Mouse (Mus musculus): ENCODE measurements at regions not wholly inside any gene's neighbourhood (a gene's known extent, or its start where the extent isn't known, plus 50 kb on each side); places are given as distances from the start of the nearest gene placed in this dataset.

- DNase-seq (ENCODE audit: low spot score) = no peak
These were observed 144.6 kb upstream of the Cops8 start for GRCm38 (mm10) chr1:90458176-90458575.

GRCm38 (mm10) chr1:90461699-90462098 is 141.1 kb upstream of the Cops8 start:
- no peak for DNase-seq (ENCODE audit: low spot score)

- DNase-seq (ENCODE audit: low spot score) = no peak
These were observed 139.5 kb upstream of the Cops8 start for GRCm38 (mm10) chr1:90463302-90463701.

DNA sequence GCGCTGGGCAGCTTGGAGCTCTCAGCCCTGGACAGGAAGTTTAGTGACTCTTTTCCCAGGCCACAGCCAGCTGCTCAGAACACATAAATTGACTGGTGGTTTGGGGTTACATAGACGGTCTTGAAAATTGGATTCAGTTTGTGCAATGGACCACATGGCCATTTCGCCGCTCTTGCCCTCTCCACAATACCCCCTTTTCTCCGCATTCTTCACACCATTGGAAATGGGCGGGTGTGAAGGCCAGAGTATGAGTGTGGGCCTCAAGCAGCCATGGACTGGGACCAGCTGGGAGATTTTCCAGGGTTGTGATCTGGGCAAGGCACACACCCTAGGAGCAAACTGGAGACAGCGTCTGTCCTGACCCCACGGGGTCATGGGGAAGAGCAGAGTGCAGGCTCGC is 135.1 kb upstream of the Cops8 start:
- DNase-seq (ENCODE audit: low spot score) = no peak

DNA sequence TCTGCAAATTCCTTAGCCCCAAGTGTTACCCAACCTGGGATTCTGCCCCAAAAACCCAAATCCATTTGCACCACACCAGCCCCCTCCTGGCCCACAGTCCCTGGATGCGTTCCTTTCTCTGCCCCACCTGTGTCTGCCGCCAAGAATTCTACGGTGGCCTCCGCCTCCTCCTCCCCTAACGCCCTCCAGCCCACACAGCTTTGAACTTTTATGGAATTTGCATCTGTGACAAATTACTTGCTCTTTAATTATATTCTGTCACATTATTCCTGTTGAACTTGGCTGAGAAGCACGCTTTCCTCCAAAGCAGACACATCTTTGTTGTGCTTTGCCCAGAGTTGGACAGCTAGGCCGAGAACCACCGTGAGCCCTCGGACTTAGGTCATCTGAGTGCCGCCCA is 131.8 kb upstream of the Cops8 start:
- DNase-seq (ENCODE audit: low spot score) = no peak

DNA sequence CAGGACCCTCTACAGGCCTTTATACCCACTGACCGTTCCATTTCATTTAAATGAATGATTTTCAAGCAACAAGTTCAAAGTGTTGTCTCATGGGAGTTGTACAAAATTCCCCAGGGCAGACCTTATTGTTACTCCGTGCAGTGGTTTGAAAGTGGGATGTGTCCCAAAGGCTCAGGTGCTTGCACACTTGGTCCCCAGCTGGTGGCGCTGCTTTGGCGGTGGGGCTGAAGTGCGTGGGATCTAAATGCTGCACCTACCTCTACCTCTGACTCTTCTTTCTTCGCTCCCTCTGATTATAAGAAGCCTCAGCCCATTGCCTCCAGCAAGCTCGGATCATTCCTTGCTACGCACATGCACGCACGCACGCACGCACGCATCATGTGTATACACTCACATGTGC is 131.0 kb upstream of the Cops8 start:
- DNase-seq (ENCODE audit: low spot score) = no peak

- DNase-seq (ENCODE audit: low spot score) = no peak
These were observed 127.5 kb upstream of the Cops8 start for GRCm38 (mm10) chr1:90475060-90475813.

DNA sequence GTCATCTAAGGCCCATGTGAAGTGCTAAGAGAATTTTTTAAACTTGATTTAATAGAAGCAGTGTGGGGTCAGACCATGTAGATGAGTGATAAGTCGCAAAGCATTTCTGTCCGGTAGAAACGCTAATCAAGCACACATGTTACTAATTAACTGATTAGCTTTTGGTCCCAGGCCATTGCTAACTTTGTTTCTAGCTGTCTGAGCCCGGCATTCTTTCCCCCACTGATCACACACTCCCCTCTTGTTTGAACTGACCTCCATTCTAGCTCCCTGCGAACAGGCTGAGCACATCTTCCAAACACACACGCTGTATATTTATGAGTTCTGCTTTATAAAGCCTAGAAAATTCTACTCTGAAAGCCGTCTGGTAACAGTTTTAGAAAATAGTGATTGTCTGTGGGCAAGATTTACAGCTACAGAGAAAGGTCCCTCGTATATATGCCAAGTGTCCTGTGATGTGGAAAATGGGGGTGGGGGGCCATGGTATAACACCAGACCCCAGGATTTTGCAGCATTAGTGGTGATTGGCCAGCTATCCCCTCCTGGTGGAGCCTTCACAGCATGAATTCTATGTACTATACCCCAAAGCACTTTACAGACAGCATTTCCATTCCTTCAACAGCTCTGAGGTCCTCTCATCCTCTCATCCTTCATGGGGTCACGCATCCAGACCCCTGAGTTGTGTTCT is 126.1 kb upstream of the Cops8 start:
- no peak for DNase-seq (ENCODE audit: low spot score)

DNA sequence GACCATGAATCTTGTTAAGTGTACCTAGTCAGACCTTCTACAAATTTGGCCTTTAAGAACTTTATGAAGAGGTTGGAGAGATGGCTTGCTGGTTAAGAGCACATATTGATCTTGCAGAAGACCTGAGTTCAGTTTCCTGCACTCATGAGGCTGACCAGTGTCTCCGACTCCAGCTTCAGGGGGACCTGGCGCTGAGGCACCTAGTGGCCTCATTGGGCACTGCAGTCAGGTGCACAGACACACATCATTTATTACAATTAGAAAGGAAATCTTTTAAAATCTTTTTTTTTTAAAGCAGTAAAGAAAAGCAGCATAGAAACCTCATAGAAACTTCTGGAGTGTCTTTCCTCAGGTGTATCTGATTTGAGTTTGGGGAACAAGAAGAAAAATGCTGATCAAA is 123.9 kb upstream of the Cops8 start:
- no peak for DNase-seq (ENCODE audit: low spot score)

GRCm38 (mm10) chr1:90481247-90481646 is 121.5 kb upstream of the Cops8 start:
- no peak for DNase-seq (ENCODE audit: low spot score)

GRCm38 (mm10) chr1:90481708-90482107 is 121.1 kb upstream of the Cops8 start:
- DNase-seq (ENCODE audit: low spot score) = no peak

DNA sequence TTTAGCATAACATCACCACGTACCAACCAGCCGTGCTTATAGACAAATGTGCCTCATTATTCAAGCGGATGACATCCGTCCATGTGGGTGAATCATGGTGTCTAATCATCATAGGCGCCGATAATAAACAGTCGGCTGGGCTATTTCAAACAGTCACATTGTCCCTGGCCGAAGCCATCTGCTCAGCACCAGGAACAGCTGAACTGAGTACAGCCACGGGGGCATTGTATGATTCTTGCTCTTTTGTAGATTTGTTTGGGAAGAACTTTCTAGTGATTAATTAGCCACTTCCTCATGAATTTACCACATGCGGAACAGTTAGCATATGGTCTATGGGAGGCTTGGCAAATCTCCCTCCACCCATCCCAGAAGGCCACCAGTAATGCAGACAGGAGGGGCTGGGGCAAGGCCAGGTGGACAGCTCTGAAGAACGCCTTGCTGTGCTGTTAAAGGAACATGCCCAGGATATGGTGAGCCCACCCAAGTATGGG is 116.4 kb upstream of the Cops8 start:
- DNase-seq (ENCODE audit: low spot score) = no peak

GRCm38 (mm10) chr1:90487886-90488285 is 114.9 kb upstream of the Cops8 start:
- no peak for DNase-seq (ENCODE audit: low spot score)

GRCm38 (mm10) chr1:90488991-90489390 is 113.8 kb upstream of the Cops8 start:
- no peak for DNase-seq (ENCODE audit: low spot score)

DNA sequence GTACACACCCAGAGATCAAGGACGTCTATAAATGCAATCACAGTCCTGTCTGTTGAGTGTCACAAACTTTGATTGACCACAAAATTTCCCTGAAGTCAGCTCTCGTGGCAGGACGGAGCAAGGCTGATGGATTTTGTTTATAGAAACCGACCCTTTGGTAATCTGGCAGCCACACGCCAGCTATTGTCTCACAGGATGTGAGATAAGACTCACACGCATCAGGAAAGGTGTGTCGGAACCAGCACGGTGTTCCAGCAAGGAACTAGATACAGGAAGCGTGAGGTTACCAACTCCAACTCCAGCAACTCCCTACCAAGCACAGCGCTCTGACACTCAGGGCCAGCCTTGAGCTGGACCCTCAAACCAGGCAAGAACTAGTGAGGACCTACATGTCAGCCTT is 112.4 kb upstream of the Cops8 start:
- DNase-seq (ENCODE audit: low spot score) = no peak

DNA sequence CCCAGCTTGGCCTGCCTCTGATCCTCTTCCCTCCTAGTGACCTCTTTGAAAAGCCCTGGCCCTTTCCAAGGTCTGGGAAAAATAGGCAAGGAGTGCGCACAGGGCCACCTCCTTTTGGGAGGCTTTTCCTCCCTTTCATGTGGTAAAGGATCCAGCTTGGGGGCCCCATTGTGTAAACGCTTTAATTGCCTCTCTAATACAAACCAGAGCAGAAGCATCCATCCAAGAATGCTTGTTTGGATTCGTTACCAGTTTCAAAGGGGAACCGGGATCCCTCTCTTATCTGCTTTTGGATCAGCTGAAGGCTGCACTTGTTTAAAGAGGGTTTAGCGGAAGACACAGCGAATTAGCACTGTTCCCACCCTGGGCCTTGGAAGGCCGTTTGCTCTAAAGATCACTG is 109.3 kb upstream of the Cops8 start:
- no peak for DNase-seq (ENCODE audit: low spot score)

DNA sequence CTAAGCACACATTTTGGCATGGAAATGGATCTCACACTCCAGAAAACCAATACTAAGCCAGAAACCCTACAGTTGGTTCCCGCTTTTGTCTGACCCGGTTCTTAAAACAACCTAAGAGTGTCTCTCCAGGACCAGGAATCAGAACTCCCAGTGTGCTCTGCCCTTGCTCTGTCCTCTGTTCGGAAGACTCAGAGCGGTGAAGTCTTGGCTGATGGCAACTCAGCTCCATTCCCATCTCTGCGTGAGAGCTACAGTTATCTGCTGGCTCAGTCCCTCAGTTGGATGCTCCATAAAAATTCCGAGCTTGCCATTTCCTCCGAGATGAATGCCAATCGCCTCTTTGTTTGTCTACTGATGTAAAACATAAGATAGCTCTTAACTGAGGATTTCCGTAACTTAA is 107.6 kb upstream of the Cops8 start:
- no peak for DNase-seq (ENCODE audit: low spot score)

DNA sequence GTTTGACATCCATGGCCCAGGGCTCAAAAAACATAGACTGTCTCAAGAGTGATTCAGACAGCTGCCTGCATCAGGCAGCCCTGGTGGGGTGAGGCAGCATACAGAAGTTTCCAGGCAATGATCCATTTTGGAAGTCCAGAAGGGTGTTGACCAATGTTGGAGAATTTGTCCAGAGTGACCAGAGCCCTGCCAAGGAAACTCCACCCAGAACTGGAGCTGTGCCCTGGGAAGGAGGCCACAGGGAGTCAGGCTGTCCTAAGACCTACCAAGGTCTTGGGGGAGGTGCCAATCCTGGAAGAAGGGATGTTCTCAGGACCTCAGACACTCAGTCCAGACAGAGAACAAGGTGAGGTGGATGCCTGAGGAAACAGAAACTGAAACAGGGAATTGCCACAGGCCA is 105.2 kb upstream of the Cops8 start:
- DNase-seq (ENCODE audit: low spot score) = peak; percentile 78

GRCm38 (mm10) chr1:90501373-90501772 is 101.4 kb upstream of the Cops8 start:
- no peak for DNase-seq (ENCODE audit: low spot score)

GRCm38 (mm10) chr1:90502371-90502770 is 100.4 kb upstream of the Cops8 start:
- no peak for DNase-seq (ENCODE audit: low spot score)

GRCm38 (mm10) chr1:90502771-90503540 is 99.8 kb upstream of the Cops8 start:
- no peak for DNase-seq (ENCODE audit: low spot score)

- DNase-seq (ENCODE audit: low spot score) = no peak
These were observed 98.1 kb upstream of the Cops8 start for GRCm38 (mm10) chr1:90504583-90505080.

GRCm38 (mm10) chr1:90505599-90505998 is 97.2 kb upstream of the Cops8 start:
- no peak for DNase-seq (ENCODE audit: low spot score)

Measured in testis, postnatal 10 days (tissue).